Mouse (Mus musculus) adrenal gland, adult 10 weeks (tissue): ENCODE data around the gene S100a11. TPM values are rescaled to one million over a fixed set of nuclear protein-coding genes. Genes with fewer than 3 reads are reported as not detected.

ENCODE experiments used
- polyA plus RNA-seq: library from polyadenylated mRNA; stranded (reverse); fragments of 350-450 nt; fragmentation: Illumina TruSeq; extraction: RNeasy Lipid Tissue Mini Kit (QIAGEN cat#74804); gene quantifications from one replicate; pipeline ENCODE4 v1.2.3, GENCODE M21; 2014; ENCODE audit warnings: low read depth, low replicate concordance

Gene S100a11
- 253 TPM for polyA plus RNA-seq

GRCm38 (mm10) chr3:93520330-93521193, at the start of gene S100a11:
TSS of gene S100a11 (plus strand) at chr3:93520488.

GRCm38 (mm10) chr3:93554981-93555877, 34.9 kb downstream of the S100a11 start, which contains the start of gene S100a10:
TSS of gene S100a10 (plus strand) at chr3:93555080.

Other genes with a start within 250 kb of the S100a11 start
- not detected for gene Flg, start 247.0 kb upstream of the S100a11 start, polyA plus RNA-seq
- not detected for gene Hrnr, start 200.7 kb upstream of the S100a11 start, polyA plus RNA-seq
- not detected for gene Rptn, start 126.8 kb upstream of the S100a11 start, polyA plus RNA-seq
- 0.58 TPM for gene Tchh, start 78.2 kb upstream of the S100a11 start, polyA plus RNA-seq
- gene Tchhl1, start 51.7 kb upstream of the S100a11 start, polyA plus RNA-seq, result 0.82 TPM
- gene S100a10, start 34.6 kb downstream of the S100a11 start, polyA plus RNA-seq, result 90.7 TPM
- gene Tdpoz2, start 132.2 kb downstream of the S100a11 start, polyA plus RNA-seq, result not detected
- not detected for gene Tdpoz1, start 155.8 kb downstream of the S100a11 start, polyA plus RNA-seq
- not detected for gene Gm37596, start 172.6 kb downstream of the S100a11 start, polyA plus RNA-seq